Mouse (Mus musculus) megakaryocyte, embryonic 14.5 days (primary cell): ENCODE data around the gene Atg16l2.

Source experiments
- FLI1 ChIP-seq: IDR thresholded peaks from 2 replicates; pipeline ENCODE4 v1.6.1; 2012; ENCODE audit warnings: low read length, inconsistent platforms, mixed read lengths
- GATA1 ChIP-seq: IDR thresholded peaks from 3 replicates; pipeline ENCODE4 v1.6.1; 2012; ENCODE audit warnings: mixed read lengths, low read length, inconsistent platforms, borderline replicate concordance

DNA sequence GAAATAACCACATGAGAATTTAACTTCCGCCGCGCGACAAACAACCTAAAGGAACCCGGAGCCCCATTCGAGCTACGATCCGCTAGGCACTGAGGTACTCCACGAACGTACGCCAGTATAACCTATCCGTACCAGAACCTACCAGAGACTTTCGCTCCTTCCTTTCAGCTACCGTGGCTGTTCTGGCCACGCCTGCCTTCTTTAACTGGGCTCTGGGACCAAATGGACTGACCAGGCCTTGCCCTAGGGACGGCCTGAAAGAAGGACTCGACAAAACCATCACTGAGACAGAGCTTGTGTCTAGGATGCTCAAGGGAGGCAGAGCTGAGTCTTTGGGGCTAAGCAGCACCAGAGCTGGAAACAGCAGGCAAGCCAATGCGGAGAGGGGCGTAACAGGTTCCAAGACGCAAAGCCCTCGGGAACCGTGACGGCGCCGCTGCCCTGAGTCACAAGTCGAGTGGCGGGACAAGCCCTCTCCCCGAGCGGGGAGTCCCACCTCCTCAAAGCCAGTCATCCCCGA, 630 bp downstream of the Atg16l2 start:
- no peak for TF ChIP-seq GATA1
- no peak for TF ChIP-seq FLI1
